8 mouse cellular contexts compared by ENCODE assay signal in the genomic region with DNA sequence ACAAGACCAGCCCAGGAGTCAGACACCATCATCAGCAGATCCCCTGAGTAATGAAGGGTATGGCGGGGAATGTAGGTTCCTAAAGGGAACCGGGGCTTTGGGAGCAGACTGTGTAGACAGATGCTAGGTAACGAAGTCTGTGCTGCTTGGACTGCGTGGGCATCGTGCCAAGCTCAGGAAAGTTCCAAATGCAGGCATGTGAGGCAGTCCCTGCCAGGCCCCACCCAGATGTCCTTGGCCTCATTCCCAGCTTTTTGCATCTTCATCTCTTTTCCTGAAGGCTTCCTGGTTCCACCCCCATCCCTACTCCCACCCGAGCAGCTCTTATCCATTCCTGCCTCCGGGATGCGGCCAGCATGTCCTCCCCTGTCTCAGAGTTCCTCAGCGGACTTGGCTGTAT. TPM values are rescaled to one million over a fixed set of nuclear protein-coding genes. Genes with fewer than 3 reads are reported as not detected.
DNase-seq lines count a peak whose midpoint lies in the region; ATAC-seq lines count a peak whose summit lies in the region.

No protein-coding gene starts in this region.

- peaks cover 37% of the 10 kb centered on the region for H3K4me1 ChIP-seq in hindbrain, embryonic 13.5 days (replicated peaks)
- H3K4me1 ChIP-seq in hindbrain, embryonic 11.5 days (replicated peaks; ENCODE audit: control insufficient read depth, insufficient read depth, low read length), result no peaks in the 10 kb centered on the region
- peaks cover 8% of the 10 kb centered on the region; the same call in 1 of the 2 replicates for H3K4me1 ChIP-seq in kidney, embryonic 16.5 days (ENCODE audit: insufficient read depth, low read length)

- 52% methylated on average over 9 of the region's 9 CpGs for WGBS in hindbrain, embryonic 13.5 days
- 77% methylated on average over 9 of the region's 9 CpGs for WGBS in hindbrain, embryonic 11.5 days
- WGBS in kidney, embryonic 16.5 days, result 49% methylated on average over 9 of the region's 9 CpGs

- H3K4me3 ChIP-seq in hindbrain, embryonic 13.5 days, result no peak overlapping the region
- no peak overlapping the region for H3K4me3 ChIP-seq in hindbrain, embryonic 11.5 days (ENCODE audit: low read depth, low read length)
- H3K4me3 ChIP-seq in kidney, embryonic 16.5 days (ENCODE audit: low read length), result no peak overlapping the region

- no peak overlapping the region for H3K4me2 ChIP-seq in hindbrain, embryonic 13.5 days
- H3K4me2 ChIP-seq in hindbrain, embryonic 11.5 days (replicated peaks; ENCODE audit: low read depth, low read length), result no peak overlapping the region
- H3K4me2 ChIP-seq in kidney, embryonic 16.5 days (replicated peaks; ENCODE audit: low read depth, low read length), result no peak overlapping the region

- H3K9ac ChIP-seq in hindbrain, embryonic 13.5 days, result no peak overlapping the region
- H3K9ac ChIP-seq in hindbrain, embryonic 11.5 days (ENCODE audit: low read depth, low read length), result no peak overlapping the region
- H3K9ac ChIP-seq in kidney, embryonic 16.5 days (replicated peaks; ENCODE audit: low read length), result no peak overlapping the region

- peak; percentile 35 for ATAC-seq in hindbrain, embryonic 13.5 days (ENCODE audit: low FRiP score)
- ATAC-seq in hindbrain, embryonic 11.5 days (ENCODE audit: low FRiP score), result no peak
- ATAC-seq in kidney, embryonic 16.5 days (ENCODE audit: low FRiP score, low TSS enrichment), result 0 out of 2 replicates have a peak, but pooled peaks have one; percentile 46

- H3K36me3 ChIP-seq in hindbrain, embryonic 13.5 days, result no peaks in the 10 kb centered on the region
- H3K36me3 ChIP-seq in hindbrain, embryonic 11.5 days (ENCODE audit: control insufficient read depth, insufficient read depth, low read length), result no peaks in the 10 kb centered on the region
- no peaks in the 10 kb centered on the region for H3K36me3 ChIP-seq in kidney, embryonic 16.5 days (ENCODE audit: insufficient read depth, low read length)

- DNase-seq in hindbrain, embryonic 11.5 days (ENCODE audit: low spot score), result no peak
- DNase-seq in cerebellum, postnatal 10 days, result peak; percentile 93
- DNase-seq in gastrocnemius, postnatal 14 days, result peak; percentile 62
- DNase-seq in left cerebral cortex, postnatal 4 days, result peak; percentile 92
- peak; percentile 91 for DNase-seq in right cerebral cortex, postnatal 14 days
- no peak for DNase-seq in thymus, postnatal 25 days

- H3K27ac ChIP-seq in hindbrain, embryonic 13.5 days, result 0 out of 2 replicates have a peak overlapping the region, but pooled peaks have one; percentile 1
- no peak overlapping the region for H3K27ac ChIP-seq in hindbrain, embryonic 11.5 days (ENCODE audit: low read depth, low read length)
- no peak overlapping the region for H3K27ac ChIP-seq in kidney, embryonic 16.5 days (ENCODE audit: low read length)

- H3K27me3 ChIP-seq in hindbrain, embryonic 13.5 days, result peaks cover 24% of the 10 kb centered on the region; the same call in 1 of the 2 replicates
- H3K27me3 ChIP-seq in hindbrain, embryonic 11.5 days (ENCODE audit: control insufficient read depth, insufficient read depth, low read length), result no peaks in the 10 kb centered on the region
- H3K27me3 ChIP-seq in kidney, embryonic 16.5 days (ENCODE audit: insufficient read depth, low read length), result no peaks in the 10 kb centered on the region

- intact Hi-C loops in gastrocnemius, postnatal 14 days (cut with DNase I; ENCODE audit: low total_unique reads), result loop anchor here (10.0 kb wide), 1 partner anchor 109 kb away; the partner anchor contains the start of gene Spns1
- intact Hi-C loops in left cerebral cortex, postnatal 4 days (cut with DNase I), result no loop called here

- H3K9me3 ChIP-seq in hindbrain, embryonic 13.5 days, result no peaks in the 10 kb centered on the region
- H3K9me3 ChIP-seq in hindbrain, embryonic 11.5 days (ENCODE audit: control insufficient read depth, low read length), result no peaks in the 10 kb centered on the region
- H3K9me3 ChIP-seq in kidney, embryonic 16.5 days (ENCODE audit: low read length), result no peaks in the 10 kb centered on the region

RNA-seq across cellular contexts. Expression of gene Sbk1, which starts 6.5 kb away (rescaled TPM):
- polyA plus RNA-seq in hindbrain, embryonic 13.5 days (2015; fragmentation: Nextera tagmentation; extraction: Ambion mirVana), result 248 and 253 TPM in 2 replicates
- 137 and 161 TPM in 2 replicates for polyA plus RNA-seq in hindbrain, embryonic 11.5 days (2014; fragmentation: Nextera tagmentation; extraction: Ambion mirVana)
- total RNA-seq in gastrocnemius, postnatal 14 days (2021), result 10 to 100 TPM; 22.4 to 35.2 TPM
- polyA plus RNA-seq in kidney, embryonic 16.5 days (2015; fragmentation: Nextera tagmentation; extraction: Ambion mirVana), result 25.9 and 29.7 TPM in 2 replicates
- total RNA-seq in left cerebral cortex, postnatal 4 days (2021), result 100 to 1,000 TPM; 396 to 420 TPM

Comparison
In these comparisons a context has a peak if more than half of its experiments do, and no peak if none do; other contexts are left out.
1. DNase-seq: peak in cerebellum, postnatal 10 days (2 of 2), gastrocnemius, postnatal 14 days (single experiment), left cerebral cortex, postnatal 4 days (single experiment) and right cerebral cortex, postnatal 14 days (single experiment); none in hindbrain, embryonic 11.5 days (single experiment) and thymus, postnatal 25 days (single experiment).